Comparison of ENCODE assay signal across 11 mouse cellular contexts in genomic region chr14:24262915-24263314, GRCm38 (mm10). TPM values are rescaled to one million over a fixed set of nuclear protein-coding genes. Genes with fewer than 3 reads are reported as not detected.
DNase-seq lines count a peak whose midpoint lies in the region; ATAC-seq and TF ChIP-seq lines count a peak whose summit lies in the region.
"Had no signal": no experiment of that assay in that cellular context is flagged by ENCODE, and none has a peak within 500 bp of the region (broad histone marks: within the 10 kb centered on the region; RNA-seq: fewer than 3 reads in every experiment).

No protein-coding gene starts in this region.

- no peaks in the 10 kb centered on the region for H3K27me3 ChIP-seq in lung, embryonic 14.5 days (ENCODE audit: insufficient read depth, low read length)
- H3K27me3 ChIP-seq in forebrain, embryonic 15.5 days: no peaks in the 10 kb centered on the region
- no peaks in the 10 kb centered on the region for H3K27me3 ChIP-seq in limb, embryonic 10.5 days (ENCODE audit: low read depth, poor library complexity, severe bottlenecking)

- H3K9me3 ChIP-seq in lung, embryonic 14.5 days (ENCODE audit: low read depth, low read length): no peaks in the 10 kb centered on the region
- no peaks in the 10 kb centered on the region for H3K9me3 ChIP-seq in forebrain, embryonic 15.5 days
- H3K9me3 ChIP-seq in limb, embryonic 10.5 days (replicated peaks): no peaks in the 10 kb centered on the region

- H3K4me3 ChIP-seq in lung, embryonic 14.5 days (ENCODE audit: low read depth, low read length): no peak overlapping the region
- no peak overlapping the region for H3K4me3 ChIP-seq in forebrain, embryonic 15.5 days
- H3K4me3 ChIP-seq in limb, embryonic 10.5 days: peak overlapping the region; percentile 30
- no peak overlapping the region for H3K4me3 ChIP-seq in olfactory bulb, adult 2 months (ENCODE audit: insufficient read depth, low read depth, low read length)

- no peak for TF ChIP-seq CTCF in lung, embryonic 14.5 days (IDR thresholded peaks at IDR 0.05; ENCODE audit: low read depth)
- no peak for TF ChIP-seq CTCF in olfactory bulb, adult 2 months (IDR thresholded peaks at IDR 0.05; ENCODE audit: insufficient read depth, low read depth, low read length)

- H3K4me2 ChIP-seq in lung, embryonic 14.5 days: no peak overlapping the region
- H3K4me2 ChIP-seq in forebrain, embryonic 15.5 days (replicated peaks): no peak overlapping the region

- peak; percentile 70; the same call in 1 of the 2 replicates for ATAC-seq in lung, embryonic 14.5 days (ENCODE audit: insufficient read depth)
- peak; percentile 91 for ATAC-seq in forebrain, embryonic 15.5 days (replicated peaks)

- no peaks in the 10 kb centered on the region for H3K36me3 ChIP-seq in lung, embryonic 14.5 days (ENCODE audit: insufficient read depth)
- H3K36me3 ChIP-seq in forebrain, embryonic 15.5 days: no peaks in the 10 kb centered on the region
- H3K36me3 ChIP-seq in limb, embryonic 10.5 days: no peaks in the 10 kb centered on the region

- peak; percentile 66 for DNase-seq in lung, embryonic 14.5 days
- DNase-seq in lung, postnatal 14 days: no peak
- DNase-seq in limb, embryonic 10.5 days (ENCODE audit: low spot score): peak; percentile 87
- DNase-seq in gastrocnemius, postnatal 10 days: no peak
- DNase-seq in urinary bladder, adult 2 months (ENCODE audit: low spot score): no peak
- DNase-seq in urinary bladder, postnatal 10 days (ENCODE audit: low spot score): no peak
- DNase-seq: gastrocnemius, postnatal 36 days had no signal

- TF ChIP-seq POLR2A in olfactory bulb, adult 2 months (IDR thresholded peaks at IDR 0.05; ENCODE audit: insufficient read depth, low read depth, low read length): no peak

- 33% methylated on average over 2 of the region's 2 CpGs for WGBS in lung, embryonic 14.5 days
- 36% methylated on average over 2 of the region's 2 CpGs for WGBS in forebrain, embryonic 15.5 days
- WGBS in limb, embryonic 10.5 days: 34% methylated on average over 2 of the region's 2 CpGs
- 55% methylated on average over 2 of the region's 2 CpGs for WGBS in olfactory bulb, adult 2 months

- peaks cover 7% of the 10 kb centered on the region for H3K4me1 ChIP-seq in lung, embryonic 14.5 days (ENCODE audit: insufficient read depth)
- peaks cover 23% of the 10 kb centered on the region for H3K4me1 ChIP-seq in forebrain, embryonic 15.5 days
- H3K4me1 ChIP-seq in limb, embryonic 10.5 days: peaks cover 55% of the 10 kb centered on the region
- H3K4me1 ChIP-seq in olfactory bulb, adult 2 months (ENCODE audit: control insufficient read depth, insufficient read depth, low read length): peaks cover 13% of the 10 kb centered on the region

- no peak overlapping the region for H3K9ac ChIP-seq in lung, embryonic 14.5 days
- H3K9ac ChIP-seq in forebrain, embryonic 15.5 days (replicated peaks): no peak overlapping the region

- H3K27ac ChIP-seq in lung, embryonic 14.5 days (ENCODE audit: low read depth): no peak overlapping the region
- peak overlapping the region; percentile 75 for H3K27ac ChIP-seq in forebrain, embryonic 15.5 days (replicated peaks)
- H3K27ac ChIP-seq in limb, embryonic 10.5 days: peak overlapping the region; percentile 92
- H3K27ac ChIP-seq in olfactory bulb, adult 2 months (ENCODE audit: insufficient read depth, low read depth, low read length): peak overlapping the region; percentile 43; the same call in 1 of the 2 replicates

RNA-seq across cellular contexts. Expression of gene Dlg5, which starts 17.2 kb away (rescaled TPM):
- polyA plus RNA-seq in lung, embryonic 14.5 days (2014; fragmentation: Nextera tagmentation; extraction: Ambion mirVana): 25.8 and 28.9 TPM in 2 replicates
- 17.3 and 18.8 TPM in 2 replicates for polyA plus RNA-seq in forebrain, embryonic 15.5 days (2015; fragmentation: Nextera tagmentation; extraction: Ambion mirVana)
- 23.7 and 32.6 TPM in 2 replicates for polyA plus RNA-seq in limb, embryonic 10.5 days (2016; fragmentation: Nextera tagmentation; extraction: Ambion mirVana)
- not detected in 2 replicates for polyA plus RNA-seq in olfactory bulb, adult 2 months (2012; ENCODE audit: insufficient read depth, insufficient read length, low replicate concordance, missing spikeins)
- total RNA-seq in gastrocnemius, postnatal 10 days (2021): 10 to 100 TPM; 11.7 to 19.0 TPM
- polyA plus RNA-seq in urinary bladder, adult 2 months (2012; rRNA removed): 19.2 and 24.0 TPM in 2 replicates

RNA-seq across cellular contexts. Expression of gene E330034G19Rik, which starts 30.1 kb away (rescaled TPM):
- polyA plus RNA-seq in lung, embryonic 14.5 days (2014; fragmentation: Nextera tagmentation; extraction: Ambion mirVana): not detected in 2 replicates
- polyA plus RNA-seq in forebrain, embryonic 15.5 days (2015; fragmentation: Nextera tagmentation; extraction: Ambion mirVana): not detected in 2 replicates
- not detected in 2 replicates for polyA plus RNA-seq in limb, embryonic 10.5 days (2016; fragmentation: Nextera tagmentation; extraction: Ambion mirVana)
- not detected in 2 replicates for polyA plus RNA-seq in olfactory bulb, adult 2 months (2012; ENCODE audit: insufficient read depth, insufficient read length, low replicate concordance, missing spikeins)
- total RNA-seq in gastrocnemius, postnatal 10 days (2021): not detected
- polyA plus RNA-seq in urinary bladder, adult 2 months (2012; rRNA removed): not detected in 2 replicates
- total RNA-seq: gastrocnemius, postnatal 36 days; left cerebral cortex, adult 8-10 months had no signal
- polyA plus RNA-seq: thymus, postnatal 0 days had no signal

Comparison
In these comparisons a context has a peak if more than half of its experiments do, and no peak if none do; other contexts are left out.
1. DNase-seq: peak in lung, embryonic 14.5 days (single experiment) and limb, embryonic 10.5 days (single experiment); none in lung, postnatal 14 days (single experiment), gastrocnemius, postnatal 10 days (single experiment), urinary bladder, adult 2 months (single experiment) and urinary bladder, postnatal 10 days (single experiment).
2. RNA of gene Dlg5, which starts 17.2 kb away (polyA plus RNA-seq): 23.7 to 32.6 TPM in limb, embryonic 10.5 days, 25.8 to 28.9 TPM in lung, embryonic 14.5 days, 19.2 to 24.0 TPM in urinary bladder, adult 2 months and 17.3 to 18.8 TPM in forebrain, embryonic 15.5 days; not detected in olfactory bulb, adult 2 months; every median in the first group is over 10 times any median in the second.